Mouse (Mus musculus): ENCODE measurements at regions not wholly inside any gene's neighbourhood (a gene's known extent, or its start where the extent isn't known, plus 50 kb on each side); places are given as distances from the start of the nearest gene placed in this dataset.
"Not testable (repeated sequence)": the region's sequence is repeated elsewhere in the genome, so short reads cannot be mapped to it uniquely, and the experiment has no call there.

DNA sequence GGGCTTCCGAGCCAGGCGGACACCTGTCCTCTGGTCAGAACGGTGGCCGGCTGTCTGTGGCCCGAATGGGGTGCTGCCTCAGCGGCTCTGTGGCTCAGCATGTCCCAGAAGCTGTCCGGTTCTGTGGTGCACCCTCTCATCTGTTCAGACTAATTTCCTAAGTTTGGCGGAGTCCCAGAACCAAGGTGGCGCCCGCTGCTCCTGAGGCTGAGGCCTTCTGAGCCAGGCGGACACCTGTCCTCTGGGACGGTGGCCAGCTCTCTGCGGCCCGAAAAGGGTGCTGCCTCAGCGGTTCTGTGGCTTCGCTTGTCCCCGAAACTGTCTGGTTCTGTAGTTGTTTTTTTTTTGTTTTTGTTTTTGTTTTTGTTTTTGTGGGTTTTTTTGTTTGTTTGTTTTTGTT lies 392.5 kb upstream of the Cntn5 start:
- not testable (repeated sequence) for TF ChIP-seq CTCF (conservative IDR thresholded peaks at IDR 0.05 in 1 of 2, IDR thresholded peaks at IDR 0.05 in 1 of 2; ENCODE audit: low read depth in 2 of 2, low read length in 2 of 2); POLR2AphosphoS2 (IDR thresholded peaks at IDR 0.05; ENCODE audit: low read depth, low read length); ZC3H11A (IDR thresholded peaks at IDR 0.05; ENCODE audit: low read depth, low read length); SIN3A (IDR thresholded peaks at IDR 0.05; ENCODE audit: low read length); POLR2A (IDR thresholded peaks at IDR 0.05; ENCODE audit: low read depth, low read length); CHD1 (IDR thresholded peaks at IDR 0.05; ENCODE audit: low read depth, low read length); EP300 (IDR thresholded peaks at IDR 0.05; ENCODE audit: low read length); GABPA (IDR thresholded peaks at IDR 0.05; ENCODE audit: insufficient replicate concordance, low read depth, low read length)
